29 mouse cellular contexts compared by ENCODE assay signal in the genomic region with DNA sequence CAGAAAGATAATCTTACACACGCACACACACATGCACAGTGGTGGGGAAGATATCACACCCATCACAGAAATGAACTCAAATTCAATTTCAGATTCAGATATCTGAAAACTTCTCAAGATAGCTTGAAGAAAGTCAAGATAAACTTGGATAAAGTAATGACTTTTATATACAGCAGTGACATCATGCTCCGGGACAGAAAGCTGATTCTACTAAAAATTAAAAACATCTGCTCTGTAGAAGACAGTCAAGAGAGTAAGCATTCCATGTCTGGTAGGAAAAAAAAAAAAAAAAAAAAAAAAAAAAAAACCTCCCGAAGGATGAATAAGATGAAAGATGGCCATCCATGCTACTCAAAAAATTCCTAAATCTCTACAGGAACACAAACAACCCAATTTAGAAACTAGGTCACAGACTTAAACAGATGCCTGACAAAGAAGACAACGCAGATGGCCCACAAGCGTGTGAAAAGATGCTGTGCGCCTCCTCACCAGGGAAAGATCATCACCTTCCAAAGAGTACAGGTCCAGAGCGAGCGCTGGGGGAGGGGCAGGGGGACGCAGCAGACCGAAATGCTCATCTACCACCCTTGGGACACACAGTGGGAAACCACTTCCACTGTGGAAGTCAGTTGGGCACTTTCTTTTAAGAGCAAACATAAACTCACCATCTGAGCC. TPM values are rescaled to one million over a fixed set of nuclear protein-coding genes. Genes with fewer than 3 reads are reported as not detected.
A peak's percentile ranks its signal among the peaks of the same experiment; 100 is the strongest.
DNase-seq lines count a peak whose midpoint lies in the region; ATAC-seq and TF ChIP-seq lines count a peak whose summit lies in the region.
"Had no signal": no experiment of that assay in that cellular context is flagged by ENCODE, and none has a peak within 500 bp of the region (broad histone marks: within the 10 kb centered on the region; RNA-seq: fewer than 3 reads in every experiment).

No protein-coding gene starts in this region.

- no peaks in the 10 kb centered on the region for H3K4me1 ChIP-seq in forebrain, embryonic 11.5 days (replicated peaks; ENCODE audit: control insufficient read depth, insufficient read depth, low read length)
- H3K4me1 ChIP-seq in forebrain, postnatal 0 days (ENCODE audit: insufficient read depth) = no peaks in the 10 kb centered on the region
- H3K4me1 ChIP-seq in embryonic facial prominence, embryonic 15.5 days = peaks cover 3% of the 10 kb centered on the region; the same call in 1 of the 2 replicates
- no peaks in the 10 kb centered on the region for H3K4me1 ChIP-seq in midbrain, embryonic 14.5 days (ENCODE audit: control insufficient read depth, insufficient read depth, low read length)
- H3K4me1 ChIP-seq: forebrain, embryonic 10.5 days; hindbrain, embryonic 15.5 days; kidney, embryonic 15.5 days; liver, embryonic 15.5 days; lung, embryonic 15.5 days; midbrain, embryonic 12.5 days; neural tube, embryonic 13.5 days had no signal

- H3K4me2 ChIP-seq in forebrain, embryonic 11.5 days (ENCODE audit: low read depth, low read length, severe bottlenecking) = no peak overlapping the region
- H3K4me2 ChIP-seq in forebrain, postnatal 0 days (ENCODE audit: low read depth) = no peak overlapping the region
- no peak overlapping the region for H3K4me2 ChIP-seq in embryonic facial prominence, embryonic 15.5 days (replicated peaks)
- no peak overlapping the region for H3K4me2 ChIP-seq in midbrain, embryonic 14.5 days (ENCODE audit: low read length)
- H3K4me2 ChIP-seq: heart, embryonic 12.5 days; hindbrain, embryonic 15.5 days; kidney, embryonic 15.5 days; limb, embryonic 12.5 days; liver, embryonic 15.5 days; lung, embryonic 15.5 days; midbrain, embryonic 12.5 days; neural tube, embryonic 13.5 days had no signal

- no peaks in the 10 kb centered on the region for H3K36me3 ChIP-seq in forebrain, embryonic 11.5 days (ENCODE audit: control insufficient read depth, insufficient read depth, low read length)
- no peaks in the 10 kb centered on the region; the same call in 1 of the 2 replicates for H3K36me3 ChIP-seq in forebrain, postnatal 0 days (ENCODE audit: insufficient read depth)
- no peaks in the 10 kb centered on the region for H3K36me3 ChIP-seq in embryonic facial prominence, embryonic 15.5 days
- no peaks in the 10 kb centered on the region for H3K36me3 ChIP-seq in midbrain, embryonic 14.5 days (ENCODE audit: control insufficient read depth, insufficient read depth, low read length)
- H3K36me3 ChIP-seq: forebrain, embryonic 10.5 days; heart, embryonic 12.5 days; kidney, embryonic 15.5 days; limb, embryonic 12.5 days; liver, embryonic 15.5 days; lung, embryonic 15.5 days; midbrain, embryonic 12.5 days; neural tube, embryonic 13.5 days had no signal

- H3K9me3 ChIP-seq in forebrain, embryonic 11.5 days (ENCODE audit: control insufficient read depth, low read length) = no peaks in the 10 kb centered on the region
- no peaks in the 10 kb centered on the region for H3K9me3 ChIP-seq in forebrain, postnatal 0 days (ENCODE audit: low read length)
- no peaks in the 10 kb centered on the region for H3K9me3 ChIP-seq in embryonic facial prominence, embryonic 15.5 days (replicated peaks)
- H3K9me3 ChIP-seq in midbrain, embryonic 14.5 days (ENCODE audit: control insufficient read depth, low read length) = no peaks in the 10 kb centered on the region
- H3K9me3 ChIP-seq: forebrain, embryonic 10.5 days; heart, embryonic 12.5 days; hindbrain, embryonic 15.5 days; kidney, embryonic 15.5 days; limb, embryonic 12.5 days; liver, embryonic 15.5 days; lung, embryonic 15.5 days; midbrain, embryonic 12.5 days; neural tube, embryonic 13.5 days had no signal

- no peak for TF ChIP-seq CTCF in forebrain, postnatal 0 days (IDR thresholded peaks at IDR 0.05; ENCODE audit: low read depth)

- no peak for ATAC-seq in forebrain, embryonic 11.5 days (replicated peaks; ENCODE audit: low FRiP score)
- ATAC-seq in forebrain, postnatal 0 days = no peak
- no peak for ATAC-seq in embryonic facial prominence, embryonic 15.5 days (ENCODE audit: insufficient number of reproducible peaks, low FRiP score, low TSS enrichment, low read depth)
- no peak for ATAC-seq in midbrain, embryonic 14.5 days (ENCODE audit: low FRiP score, low TSS enrichment)
- ATAC-seq: forebrain, embryonic 16.5 days; inflammation-experienced regulatory T-cells, adult 6 months had no signal

- H3K9ac ChIP-seq in forebrain, embryonic 11.5 days (ENCODE audit: low read length) = no peak overlapping the region
- H3K9ac ChIP-seq in forebrain, postnatal 0 days = no peak overlapping the region
- H3K9ac ChIP-seq in embryonic facial prominence, embryonic 15.5 days = no peak overlapping the region
- no peak overlapping the region for H3K9ac ChIP-seq in midbrain, embryonic 14.5 days (replicated peaks; ENCODE audit: low read length)
- H3K9ac ChIP-seq: heart, embryonic 12.5 days; hindbrain, embryonic 15.5 days; kidney, embryonic 15.5 days; limb, embryonic 12.5 days; liver, embryonic 15.5 days; lung, embryonic 15.5 days; midbrain, embryonic 12.5 days; neural tube, embryonic 13.5 days had no signal

- H3K27ac ChIP-seq in forebrain, embryonic 11.5 days (ENCODE audit: low read depth, low read length) = no peak overlapping the region
- H3K27ac ChIP-seq in forebrain, postnatal 0 days (ENCODE audit: low read depth, low read length) = no peak overlapping the region
- 0 out of 2 replicates have a peak overlapping the region, but pooled peaks have one; percentile 23 for H3K27ac ChIP-seq in embryonic facial prominence, embryonic 15.5 days (replicated peaks)
- H3K27ac ChIP-seq in midbrain, embryonic 14.5 days (replicated peaks; ENCODE audit: low read depth, low read length) = no peak overlapping the region
- H3K27ac ChIP-seq: forebrain, embryonic 10.5 days; heart, adult 2 months; hindbrain, embryonic 15.5 days; kidney, embryonic 15.5 days; limb, embryonic 12.5 days; liver, embryonic 15.5 days; lung, embryonic 15.5 days; midbrain, embryonic 12.5 days; neural tube, embryonic 13.5 days had no signal

- peak; percentile 30 for DNase-seq in forebrain, embryonic 11.5 days (ENCODE audit: low spot score)
- DNase-seq in forebrain, postnatal 0 days = no peak
- DNase-seq in right cerebral cortex, adult 18-20 months = peak; percentile 64
- no peak for DNase-seq in right cerebral cortex, postnatal 14 days
- peak; percentile 39 for DNase-seq in telencephalon, adult 2 months (ENCODE audit: low read depth, low spot score)
- no peak for DNase-seq in ovary, postnatal 14 days (ENCODE audit: low spot score)
- no peak for DNase-seq in midbrain, embryonic 14.5 days
- DNase-seq: adrenal gland, adult 8-10 months; cerebellum, adult 8-10 months; embryo, embryonic 11 days; gastrocnemius, postnatal 36 days; heart, adult 2 months; kidney, adult 18-20 months; kidney, postnatal 25 days; right cerebral cortex, postnatal 25 days; thymus, postnatal 4 days had no signal

- no peaks in the 10 kb centered on the region for H3K27me3 ChIP-seq in forebrain, embryonic 11.5 days (ENCODE audit: control insufficient read depth, insufficient read depth, low read length)
- no peaks in the 10 kb centered on the region for H3K27me3 ChIP-seq in forebrain, postnatal 0 days (ENCODE audit: insufficient read depth, low read length)
- H3K27me3 ChIP-seq in embryonic facial prominence, embryonic 15.5 days = no peaks in the 10 kb centered on the region
- no peaks in the 10 kb centered on the region for H3K27me3 ChIP-seq in midbrain, embryonic 14.5 days (ENCODE audit: control insufficient read depth, insufficient read depth, low read length)
- H3K27me3 ChIP-seq: hindbrain, embryonic 15.5 days; kidney, embryonic 15.5 days; lung, embryonic 15.5 days had no signal

- H3K4me3 ChIP-seq in forebrain, embryonic 11.5 days (ENCODE audit: low read depth, low read length) = no peak overlapping the region
- no peak overlapping the region for H3K4me3 ChIP-seq in forebrain, postnatal 0 days (ENCODE audit: low read depth, low read length)
- no peak overlapping the region for H3K4me3 ChIP-seq in embryonic facial prominence, embryonic 15.5 days (replicated peaks)
- H3K4me3 ChIP-seq in midbrain, embryonic 14.5 days (replicated peaks; ENCODE audit: low read depth, low read length) = no peak overlapping the region
- H3K4me3 ChIP-seq: forebrain, embryonic 10.5 days; heart, adult 2 months; heart, embryonic 12.5 days; hindbrain, embryonic 15.5 days; kidney, embryonic 15.5 days; limb, embryonic 12.5 days; liver, embryonic 15.5 days; lung, embryonic 15.5 days; midbrain, embryonic 12.5 days; neural tube, embryonic 13.5 days had no signal

- WGBS in forebrain, embryonic 11.5 days = 90% methylated on average over 10 of the region's 10 CpGs
- WGBS in forebrain, postnatal 0 days = 87% methylated on average over 10 of the region's 10 CpGs
- 58% methylated on average over 10 of the region's 10 CpGs for WGBS in embryonic facial prominence, embryonic 15.5 days
- WGBS in midbrain, embryonic 14.5 days = 91% methylated on average over 10 of the region's 10 CpGs

RNA-seq across cellular contexts. Expression of gene Armc2, which starts 7.3 kb away (rescaled TPM):
- polyA plus RNA-seq in forebrain, embryonic 11.5 days (2014; fragmentation: Nextera tagmentation; extraction: Ambion mirVana) = 4.5 and 5.7 TPM in 2 replicates
- total RNA-seq in forebrain, postnatal 0 days (2014; rRNA removed) = 9.8 and 11.4 TPM in 2 replicates
- 10.1 and 14.1 TPM in 2 replicates for polyA plus RNA-seq in forebrain, postnatal 0 days (2015; fragmentation: Nextera tagmentation; extraction: Ambion mirVana)
- 5.1 and 5.2 TPM in 2 replicates for polyA plus RNA-seq in embryonic facial prominence, embryonic 15.5 days (2015; fragmentation: Nextera tagmentation; extraction: Ambion mirVana)
- polyA plus RNA-seq in midbrain, embryonic 14.5 days (2014; fragmentation: Nextera tagmentation; extraction: Ambion mirVana) = 11.2 and 11.5 TPM in 2 replicates
- polyA plus RNA-seq: liver, adult 2 months had no signal

Comparison
In these comparisons a context has a peak if more than half of its experiments do, and no peak if none do; other contexts are left out.
1. DNase-seq: peak in forebrain, embryonic 11.5 days (single experiment), right cerebral cortex, adult 18-20 months (single experiment) and telencephalon, adult 2 months (single experiment); none in forebrain, postnatal 0 days (single experiment), right cerebral cortex, postnatal 14 days (single experiment), ovary, postnatal 14 days (single experiment) and midbrain, embryonic 14.5 days (single experiment).